Mouse (Mus musculus): ENCODE measurements around the gene Olfr613.
"Not testable (repeated sequence)": the region's sequence is repeated elsewhere in the genome, so short reads cannot be mapped to it uniquely, and the experiment has no call there.

Olfr613 gene

GRCm38 (mm10) chr7:103547774-103548173 is at the start of gene Olfr613:
Gene Olfr613, plus strand, starts transcription at chr7:103548074.
- no peak for DNase-seq

- DNase-seq: no peak
These were observed 35.9 kb upstream of the Olfr613 start, which contains the start of gene Olfr610 for GRCm38 (mm10) chr7:103512022-103512421. Gene Olfr610, minus strand, starts transcription at chr7:103512122.

- DNase-seq: not testable (repeated sequence)
These were observed 27.1 kb upstream of the Olfr613 start, which contains the start of gene Olfr611 for GRCm38 (mm10) chr7:103520746-103521145. Gene Olfr611, minus strand, starts transcription at chr7:103520846.

DNA sequence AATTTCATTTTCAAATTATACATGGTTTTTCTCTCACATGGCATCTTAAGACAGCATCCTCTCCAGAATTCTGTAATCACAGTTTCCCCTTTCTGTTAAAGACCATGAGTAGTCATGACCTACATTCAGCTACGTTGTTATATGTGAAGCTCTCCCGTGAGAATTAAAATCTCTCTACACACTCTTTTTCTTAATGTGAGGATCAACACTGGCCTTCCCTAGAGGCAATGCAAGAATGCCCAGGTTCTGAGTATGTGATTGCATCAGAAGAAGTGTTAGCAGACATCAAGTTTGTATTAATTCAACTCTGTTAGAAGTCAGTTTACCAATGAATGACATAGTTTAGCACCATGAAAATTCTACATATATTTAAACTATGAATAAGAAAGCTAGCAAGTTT is 5.3 kb upstream of the Olfr613 start, which contains the start of gene Olfr612:
TSS of gene Olfr612 (minus strand) at position 101 of the 400 bp plus-strand sequence.
- DNase-seq: not testable (repeated sequence)

- DNase-seq: no peak
These were observed 7.9 kb downstream of the Olfr613 start, which contains the start of gene Olfr615 for GRCm38 (mm10) chr7:103555779-103556178. Gene Olfr615, plus strand, starts transcription at chr7:103556079.

DNA sequence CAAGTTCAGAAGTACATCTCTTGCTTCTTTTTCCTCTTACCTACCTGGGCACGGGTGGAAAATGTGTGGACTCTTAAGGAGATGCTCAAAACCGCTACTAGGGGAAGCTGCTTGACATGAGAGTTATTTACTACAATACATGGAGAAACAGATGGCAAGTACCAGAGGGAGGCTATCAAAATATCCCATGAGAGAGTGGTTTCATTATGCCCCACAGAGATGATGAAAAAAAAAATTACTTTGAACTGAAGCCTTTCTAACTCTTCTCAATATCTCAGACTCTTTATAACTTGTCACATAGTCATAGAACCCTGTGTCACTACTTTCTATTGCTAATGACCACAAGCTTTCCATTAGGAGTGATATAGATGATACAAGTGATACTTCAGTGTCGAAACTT is 21.2 kb downstream of the Olfr613 start, which contains the start of gene Olfr616:
TSS of gene Olfr616 (minus strand) at position 101 of the 400 bp plus-strand sequence.
- DNase-seq: no peak

DNA sequence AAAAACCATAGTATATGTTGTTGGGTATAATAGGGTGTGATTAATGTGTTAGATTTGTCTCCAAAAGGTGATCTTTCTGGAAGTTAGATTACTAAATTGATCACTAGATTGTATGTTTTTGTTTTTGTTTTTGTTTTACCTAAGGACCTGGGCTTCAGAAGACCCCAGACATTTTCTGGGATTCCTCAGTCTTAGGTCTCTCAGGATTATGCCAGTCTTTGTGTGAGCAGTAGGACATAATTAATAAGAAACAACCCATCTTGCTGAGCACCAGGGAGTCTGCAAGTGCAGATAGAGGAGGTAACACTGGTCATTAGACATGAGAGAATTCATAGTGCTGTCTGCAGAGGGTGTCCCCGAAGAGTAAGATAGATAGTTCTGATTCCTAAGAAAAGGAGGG is 24.9 kb downstream of the Olfr613 start, which contains the start of gene Olfr617:
TSS of gene Olfr617 (plus strand) at position 301 of the 400 bp plus-strand sequence.
- no peak for DNase-seq

- DNase-seq: no peak
These were observed 41.9 kb downstream of the Olfr613 start, which contains the start of gene Olfr618 for GRCm38 (mm10) chr7:103589803-103590202. Gene Olfr618, plus strand, starts transcription at chr7:103590103.

DNA sequence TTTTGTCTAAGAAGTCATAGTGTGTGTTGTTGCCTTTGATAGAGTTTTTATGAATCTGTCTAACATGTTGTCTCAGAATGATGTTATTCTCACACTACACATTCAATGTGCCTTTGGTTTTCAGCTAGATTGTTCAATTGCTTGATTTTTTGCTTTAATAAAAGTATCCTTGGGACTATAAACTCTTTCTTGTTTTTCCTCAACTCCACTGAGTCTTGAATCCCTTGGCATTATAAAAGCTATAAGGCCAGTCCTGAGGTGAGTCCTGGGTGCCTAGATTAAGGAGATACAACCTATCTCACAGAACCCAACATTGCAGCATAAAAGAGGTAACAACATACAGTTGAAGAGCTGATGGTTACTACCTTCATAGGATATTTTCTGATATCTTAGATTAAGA is 52.4 kb downstream of the Olfr613 start, which contains the start of gene Olfr619:
TSS of gene Olfr619 (plus strand) at position 301 of the 400 bp plus-strand sequence.
- no peak for DNase-seq
